Mouse (Mus musculus): ENCODE results near the gene Sgo1. TPM values are rescaled to one million over a fixed set of nuclear protein-coding genes. Genes with fewer than 3 reads are reported as not detected.
"Not testable (repeated sequence)": the region's sequence is repeated elsewhere in the genome, so short reads cannot be mapped to it uniquely, and the experiment has no call there.

Gene Sgo1
- polyA plus RNA-seq, 1 experiment from 2014 or later: 39.3 TPM

GRCm38 (mm10) chr17:53664703-53665382 lies 24.3 kb downstream of the Sgo1 start:
- 77% methylated on average over 2 of the region's 2 CpGs for WGBS (ENCODE audit: insufficient replicate concordance)

GRCm38 (mm10) chr17:53664267-53664666 lies 24.9 kb downstream of the Sgo1 start:
- ATAC-seq (ENCODE audit: low read depth) (no peak), DNase-seq (no peak)
- no peaks in the 10 kb centered on the region for H3K9me3 ChIP-seq (replicated peaks)
- WGBS (ENCODE audit: insufficient replicate concordance): 75% methylated on average over 3 of the region's 3 CpGs
- peaks cover 67% of the 10 kb centered on the region for H3K36me3 ChIP-seq
- H3K9ac ChIP-seq: no peak overlapping the region
- H3K4me3 ChIP-seq (replicated peaks): no peak overlapping the region
- H3K27me3 ChIP-seq: no peaks in the 10 kb centered on the region
- no peaks in the 10 kb centered on the region for H3K4me1 ChIP-seq (replicated peaks)
- H3K27ac ChIP-seq: no peak overlapping the region
- H3K4me2 ChIP-seq: no peak overlapping the region

More at GRCm38 (mm10) chr17:53664703-53665382, 24.3 kb downstream of the Sgo1 start:
- Histone ChIP-seq H3K36me3 (peaks cover 67% of the 10 kb centered on the region), H3K27ac (no peak overlapping the region), H3K9ac (no peak overlapping the region), H3K27me3 (no peaks in the 10 kb centered on the region), H3K4me1 (replicated peaks) (no peaks in the 10 kb centered on the region), H3K9me3 (replicated peaks) (no peaks in the 10 kb centered on the region), H3K4me3 (replicated peaks) (no peak overlapping the region), H3K4me2 (no peak overlapping the region)
- ATAC-seq (ENCODE audit: low read depth): no peak
- DNase-seq: no peak

- H3K4me1 ChIP-seq (replicated peaks): no peaks in the 10 kb centered on the region
- H3K4me2 ChIP-seq: no peak overlapping the region
- H3K4me3 ChIP-seq (replicated peaks): no peak overlapping the region
- 71% methylated on average over 6 of the region's 6 CpGs for WGBS (ENCODE audit: insufficient replicate concordance)
- no peak for ATAC-seq (ENCODE audit: low read depth)
- peaks cover 58% of the 10 kb centered on the region for H3K36me3 ChIP-seq
- H3K9ac ChIP-seq: no peak overlapping the region
- no peak overlapping the region for H3K27ac ChIP-seq
- no peaks in the 10 kb centered on the region for H3K9me3 ChIP-seq (replicated peaks)
- no peaks in the 10 kb centered on the region for H3K27me3 ChIP-seq
- DNase-seq: no peak
Measured at GRCm38 (mm10) chr17:53661056-53661840, 27.9 kb downstream of the Sgo1 start.

GRCm38 (mm10) chr17:53659738-53660137 lies 29.4 kb downstream of the Sgo1 start:
- H3K36me3 ChIP-seq: peaks cover 57% of the 10 kb centered on the region
- no peak for DNase-seq

GRCm38 (mm10) chr17:53659230-53659629 lies 29.9 kb downstream of the Sgo1 start:
- 84% methylated on average over 8 of the region's 8 CpGs for WGBS (ENCODE audit: insufficient replicate concordance)
- DNase-seq: no peak
- no peaks in the 10 kb centered on the region for H3K27me3 ChIP-seq
- no peak overlapping the region for H3K9ac ChIP-seq
- no peak overlapping the region for H3K4me2 ChIP-seq
- H3K4me3 ChIP-seq (replicated peaks): no peak overlapping the region
- ATAC-seq (ENCODE audit: low read depth): no peak
- no peaks in the 10 kb centered on the region for H3K4me1 ChIP-seq (replicated peaks)
- H3K9me3 ChIP-seq (replicated peaks): no peaks in the 10 kb centered on the region
- peaks cover 61% of the 10 kb centered on the region for H3K36me3 ChIP-seq
- no peak overlapping the region for H3K27ac ChIP-seq

More at GRCm38 (mm10) chr17:53659738-53660137, 29.4 kb downstream of the Sgo1 start:
- Histone ChIP-seq H3K9ac (no peak overlapping the region), H3K27me3 (no peaks in the 10 kb centered on the region), H3K4me2 (no peak overlapping the region), H3K4me3 (replicated peaks) (no peak overlapping the region), H3K4me1 (replicated peaks) (no peaks in the 10 kb centered on the region), H3K27ac (no peak overlapping the region), H3K9me3 (replicated peaks) (no peaks in the 10 kb centered on the region)
- ATAC-seq (ENCODE audit: low read depth): no peak
- 77% methylated on average over 4 of the region's 4 CpGs for WGBS (ENCODE audit: insufficient replicate concordance)

GRCm38 (mm10) chr17:53658668-53659067 lies 30.5 kb downstream of the Sgo1 start:
- H3K4me2 ChIP-seq: no peak overlapping the region
- 82% methylated on average over 2 of the region's 2 CpGs for WGBS (ENCODE audit: insufficient replicate concordance)

GRCm38 (mm10) chr17:53657391-53657790 lies 31.7 kb downstream of the Sgo1 start:
- H3K36me3 ChIP-seq: peaks cover 67% of the 10 kb centered on the region
- not testable (repeated sequence) for DNase-seq; H3K4me1 ChIP-seq (replicated peaks); H3K9ac ChIP-seq; ATAC-seq (ENCODE audit: low read depth); H3K27me3 ChIP-seq; H3K4me2 ChIP-seq; H3K4me3 ChIP-seq (replicated peaks); H3K9me3 ChIP-seq (replicated peaks); H3K27ac ChIP-seq
- WGBS (ENCODE audit: insufficient replicate concordance): 63% methylated on average over 2 of the region's 2 CpGs

More at GRCm38 (mm10) chr17:53658668-53659067, 30.5 kb downstream of the Sgo1 start:
- Histone ChIP-seq H3K36me3 (peaks cover 67% of the 10 kb centered on the region), H3K9me3 (replicated peaks) (no peaks in the 10 kb centered on the region), H3K4me3 (replicated peaks) (no peak overlapping the region), H3K4me1 (replicated peaks) (no peaks in the 10 kb centered on the region), H3K27me3 (no peaks in the 10 kb centered on the region), H3K9ac (no peak overlapping the region), H3K27ac (no peak overlapping the region)
- ATAC-seq (ENCODE audit: low read depth): no peak
- DNase-seq: no peak

GRCm38 (mm10) chr17:53656369-53656860 lies 32.7 kb downstream of the Sgo1 start:
- no peak overlapping the region for H3K9ac ChIP-seq
- no peaks in the 10 kb centered on the region for H3K9me3 ChIP-seq (replicated peaks)
- no peak overlapping the region for H3K27ac ChIP-seq
- no peak overlapping the region for H3K4me2 ChIP-seq
- H3K4me1 ChIP-seq (replicated peaks): no peaks in the 10 kb centered on the region
- ATAC-seq (ENCODE audit: low read depth) (no peak), DNase-seq (no peak)
- no peak overlapping the region for H3K4me3 ChIP-seq (replicated peaks)
- 60% methylated on average over 6 of the region's 6 CpGs for WGBS (ENCODE audit: insufficient replicate concordance)
- peaks cover 68% of the 10 kb centered on the region for H3K36me3 ChIP-seq
- H3K27me3 ChIP-seq: no peaks in the 10 kb centered on the region

- no peak for DNase-seq
- H3K4me2 ChIP-seq: no peak overlapping the region
- H3K27me3 ChIP-seq: no peaks in the 10 kb centered on the region
- 82% methylated on average over 2 of the region's 2 CpGs for WGBS (ENCODE audit: insufficient replicate concordance)
- no peak overlapping the region for H3K4me3 ChIP-seq (replicated peaks)
- H3K36me3 ChIP-seq: peaks cover 70% of the 10 kb centered on the region
- H3K9me3 ChIP-seq (replicated peaks): no peaks in the 10 kb centered on the region
- H3K27ac ChIP-seq: no peak overlapping the region
- ATAC-seq (ENCODE audit: low read depth): no peak
- no peaks in the 10 kb centered on the region for H3K4me1 ChIP-seq (replicated peaks)
- no peak overlapping the region for H3K9ac ChIP-seq
Measured at GRCm38 (mm10) chr17:53655959-53656358, 33.2 kb downstream of the Sgo1 start.

- Histone ChIP-seq H3K36me3 (peaks cover 61% of the 10 kb centered on the region), H3K4me2 (no peak overlapping the region), H3K4me3 (replicated peaks) (no peak overlapping the region), H3K27ac (no peak overlapping the region), H3K9ac (no peak overlapping the region), H3K9me3 (replicated peaks) (no peaks in the 10 kb centered on the region), H3K27me3 (no peaks in the 10 kb centered on the region), H3K4me1 (replicated peaks) (no peaks in the 10 kb centered on the region)
- DNase-seq (no peak), ATAC-seq (ENCODE audit: low read depth) (no peak)
- 84% methylated on average over 6 of the region's 6 CpGs for WGBS (ENCODE audit: insufficient replicate concordance)
Measured at GRCm38 (mm10) chr17:53655081-53655480, 34.1 kb downstream of the Sgo1 start.

- Histone ChIP-seq H3K4me1 (replicated peaks) (no peaks in the 10 kb centered on the region), H3K4me3 (replicated peaks) (no peak overlapping the region), H3K27ac (no peak overlapping the region), H3K4me2 (no peak overlapping the region), H3K9ac (no peak overlapping the region), H3K36me3 (peaks cover 57% of the 10 kb centered on the region), H3K27me3 (no peaks in the 10 kb centered on the region), H3K9me3 (replicated peaks) (no peaks in the 10 kb centered on the region)
- DNase-seq (no peak), ATAC-seq (ENCODE audit: low read depth) (no peak)
- 81% methylated on average over 4 of the region's 4 CpGs for WGBS (ENCODE audit: insufficient replicate concordance)
Measured at GRCm38 (mm10) chr17:53654596-53654995, 34.5 kb downstream of the Sgo1 start.

Measured in liver, embryonic 13.5 days (tissue).